Comparison of ENCODE assay signal across 1 mouse cellular context in genomic region chr7:130695669-130696338, GRCm38 (mm10).
TF ChIP-seq lines count a peak whose summit lies in the region.

No protein-coding gene starts in this region.

TF ChIP-seq in CH12.LX, 34 proteins besides CTCF, POLR2A, EP300 and RAD21 (continued from another document):
- TF ChIP-seq USF1 (IDR thresholded peaks at IDR 0.05; ENCODE audit: low read depth, low read length) (no peak), MYC (IDR thresholded peaks at IDR 0.05; ENCODE audit: low read depth, low read length) (0 out of 2 replicates have a peak, but pooled peaks have one; percentile 39), ELF1 (IDR thresholded peaks at IDR 0.05; ENCODE audit: low read depth, low read length) (peak; percentile 74), MEF2A (IDR thresholded peaks at IDR 0.05; ENCODE audit: borderline replicate concordance, low read depth, low read length) (peak; percentile 22; the same call in 1 of the 2 replicates), ZNF384 (IDR thresholded peaks at IDR 0.05; ENCODE audit: low read depth, low read length) (no peak), ZKSCAN1 (IDR thresholded peaks at IDR 0.05; ENCODE audit: borderline replicate concordance, low read depth, low read length) (no peak), NRF1 (IDR thresholded peaks at IDR 0.05; ENCODE audit: low read depth, low read length) (no peak), JUN (IDR thresholded peaks at IDR 0.05; ENCODE audit: insufficient read depth, low read depth, low read length) (no peak), CHD1 (IDR thresholded peaks at IDR 0.05; ENCODE audit: low read depth, low read length) (no peak), BHLHE40 (IDR thresholded peaks at IDR 0.05; ENCODE audit: low read depth, low read length) (peak; percentile 38; the same call in 1 of the 2 replicates), NELFE (IDR thresholded peaks at IDR 0.05; ENCODE audit: low read depth, low read length) (peak; percentile 51; the same call in 1 of the 2 replicates)
